Comparison of ENCODE assay signal across 8 mouse cellular contexts in genomic region chr7:80084484-80084931, GRCm38 (mm10). TPM values are rescaled to one million over a fixed set of nuclear protein-coding genes. Genes with fewer than 3 reads are reported as not detected.
DNase-seq lines count a peak whose midpoint lies in the region; TF ChIP-seq lines count a peak whose summit lies in the region.

No protein-coding gene starts in this region.

- H3K4me1 ChIP-seq in E14TG2a.4 (replicated peaks; ENCODE audit: low read depth, low read length) = peaks cover 95% of the 10 kb centered on the region
- peaks cover 2% of the 10 kb centered on the region for H3K4me1 ChIP-seq in liver, adult 2 months (ENCODE audit: control insufficient read depth, insufficient read depth, low read length)

- H3K9me3 ChIP-seq in E14TG2a.4 (ENCODE audit: low read length) = no peaks in the 10 kb centered on the region

- no peaks in the 10 kb centered on the region for H3K79me2 ChIP-seq in liver, adult 2 months (ENCODE audit: control insufficient read depth, insufficient read depth, low read length)

- no peak overlapping the region for H3K4me3 ChIP-seq in E14TG2a.4 (replicated peaks; ENCODE audit: low read length)
- H3K4me3 ChIP-seq in liver, adult 2 months (ENCODE audit: insufficient read depth, low read depth, low read length) = no peak overlapping the region

- no peak overlapping the region for H3K27ac ChIP-seq in liver, adult 2 months (replicated peaks; ENCODE audit: insufficient read depth, low read depth, low read length)

- TF ChIP-seq POLR2A in liver, adult 2 months (IDR thresholded peaks at IDR 0.05; ENCODE audit: extremely low read depth, insufficient read depth, low read length) = no peak

- no peaks in the 10 kb centered on the region for H3K27me3 ChIP-seq in E14TG2a.4 (ENCODE audit: insufficient read depth, low read length)
- H3K27me3 ChIP-seq in liver, adult 2 months (ENCODE audit: control insufficient read depth, insufficient read depth, low read length) = no peaks in the 10 kb centered on the region

- DNase-seq in gastrocnemius, adult 18-20 months (ENCODE audit: low spot score) = peak; percentile 50
- no peak for DNase-seq in gastrocnemius, adult 8-10 months (ENCODE audit: low spot score in 2 of 2)
- DNase-seq in c-Kit-positive CD71-positive TER-119-positive erythroid progenitor cells, embryonic 14.5 days (ENCODE audit: low spot score) = peak; percentile 79
- peak; percentile 67 to 79 for DNase-seq in heart, postnatal 36 days
- DNase-seq in liver, adult 2 months (ENCODE audit: extremely low read depth, low read depth, low spot score) = peak; percentile 61
- peak; percentile 32 to 67 for DNase-seq in natural killer cell, adult 2 months (ENCODE audit: low spot score in 2 of 2)
- DNase-seq in thymus, postnatal 4 days = peak; percentile 92

- WGBS in liver, adult 2 months = 59% methylated on average over 7 of the region's 7 CpGs

- intact Hi-C loops in heart, postnatal 36 days (cut with DNase I) = loop anchor here (5.0 to 10.0 kb wide), 2 partner anchors 147 to 290 kb away; partner anchors contain the start of genes Arpin and Mesp1

- TF ChIP-seq CTCF in E14TG2a.4 (conservative IDR thresholded peaks at IDR 0.05; ENCODE audit: low read length) = peak; percentile 85
- TF ChIP-seq CTCF in liver, adult 2 months (IDR thresholded peaks at IDR 0.05; ENCODE audit: low read depth, low read length) = peak; percentile 70

- peaks cover 96% of the 10 kb centered on the region for H3K36me3 ChIP-seq in E14TG2a.4 (ENCODE audit: insufficient read depth, low read length)
- H3K36me3 ChIP-seq in liver, adult 2 months (ENCODE audit: control insufficient read depth, insufficient read depth, low read length) = no peaks in the 10 kb centered on the region; the same call in 1 of the 2 replicates

- H3K9ac ChIP-seq in liver, adult 2 months (ENCODE audit: low read depth, low read length) = no peak overlapping the region

RNA-seq across cellular contexts. Expression of gene Idh2, which starts 30.7 kb away (rescaled TPM):
- 100 to 1,000 TPM; 317 to 516 TPM for total RNA-seq in gastrocnemius, adult 18-20 months (2021)
- total RNA-seq in gastrocnemius, adult 8-10 months (2022) = 100 to 1,000 TPM; 295 to 383 (median 326) TPM
- total RNA-seq in heart, postnatal 36 days (2021) = 1,000 to 10,000 TPM; 1,714 to 2,029 TPM
- total RNA-seq in liver, adult 2 months (2014; rRNA removed) = 177 and 195 TPM in 2 replicates
- polyA plus RNA-seq in liver, adult 2 months (2012; rRNA removed) = 163 and 164 TPM in 2 replicates

RNA-seq across cellular contexts. Expression of gene Zfp710, which starts 59.9 kb away (rescaled TPM):
- 10 to 100 TPM; 21.1 to 31.3 TPM for total RNA-seq in gastrocnemius, adult 18-20 months (2021)
- 10 to 100 TPM; 18.5 to 37.8 (median 27.3) TPM for total RNA-seq in gastrocnemius, adult 8-10 months (2022)
- total RNA-seq in heart, postnatal 36 days (2021) = 10 to 100 TPM; 27.4 to 28.0 TPM
- total RNA-seq in liver, adult 2 months (2014; rRNA removed) = 5.4 and 5.6 TPM in 2 replicates
- 9.7 and 12.7 TPM in 2 replicates for polyA plus RNA-seq in liver, adult 2 months (2012; rRNA removed)

Comparison
In these comparisons a context has a peak if more than half of its experiments do, and no peak if none do; other contexts are left out.
1. DNase-seq: peak in gastrocnemius, adult 18-20 months (single experiment), c-Kit-positive CD71-positive TER-119-positive erythroid progenitor cells, embryonic 14.5 days (single experiment), heart, postnatal 36 days (2 of 2), liver, adult 2 months (single experiment), natural killer cell, adult 2 months (2 of 2) and thymus, postnatal 4 days (single experiment); none in gastrocnemius, adult 8-10 months (0 of 2).